Mouse (Mus musculus) spleen, adult 2 months (tissue): ENCODE measurements around the gene Gm15448.
"Not testable (repeated sequence)": the region's sequence is repeated elsewhere in the genome, so short reads cannot be mapped to it uniquely, and the experiment has no call there.

Experiments
- CTCF ChIP-seq: fragments of 200-500 bp; IDR thresholded peaks from 2 replicates; pipeline ENCODE4 v1.5.1; 2011; ENCODE audit warnings: mild to moderate bottlenecking, inconsistent platforms; ENCODE audit not compliant: insufficient read depth, insufficient read length, insufficient replicate concordance; ENCODE audit errors: extremely low read depth
- POLR2A ChIP-seq: fragments of 200-500 bp; IDR thresholded peaks from 2 replicates; pipeline ENCODE4 v1.6.1; 2011; ENCODE audit warnings: low read depth, low read length, inconsistent platforms

DNA sequence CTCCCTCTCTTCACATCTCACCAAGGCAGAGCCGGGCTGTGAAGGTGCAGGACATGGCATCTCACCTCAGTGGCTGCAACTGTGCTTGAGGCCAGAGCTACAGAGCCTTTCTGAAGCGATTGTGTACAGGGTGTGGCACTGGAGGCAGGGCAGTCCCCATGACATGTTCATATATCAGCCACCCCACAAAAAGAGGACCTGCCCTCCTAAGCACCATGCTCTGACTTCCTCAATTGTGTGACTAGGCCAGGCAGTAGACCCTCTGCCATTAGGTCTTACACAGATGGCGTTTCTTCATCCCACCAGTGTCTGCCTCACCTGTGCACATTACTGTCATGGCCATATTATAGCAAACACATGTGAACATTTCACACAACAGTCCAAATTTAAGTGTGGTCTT lies 25.5 kb downstream of the Gm15448 start:
- not testable (repeated sequence) for TF ChIP-seq CTCF, POLR2A
